Mouse (Mus musculus) midbrain, embryonic 16.5 days (tissue): ENCODE measurements around the gene Mmp11. TPM values are rescaled to one million over a fixed set of nuclear protein-coding genes. Genes with fewer than 3 reads are reported as not detected.

Source experiments
- ATAC-seq: fragments of 200-750 bp; cut with Nextera tagmentation; 2 replicates; pipeline ENCODE4 v1.8.0; 2017; ENCODE audit warnings: moderate TSS enrichment
- H3K27ac ChIP-seq: fragments of 300-500 bp; sonication (generic); 2 replicates; pipeline ENCODE4 v1.5.1; 2014; ENCODE audit warnings: mild to moderate bottlenecking, low read length, mixed read lengths
- H3K27me3 ChIP-seq: fragments of 300-500 bp; sonication (generic); 2 replicates; pipeline ENCODE4 v1.6.1; 2014; ENCODE audit warnings: low read depth, low read length, mixed read lengths; ENCODE audit not compliant: control insufficient read depth, insufficient read depth
- H3K36me3 ChIP-seq: fragments of 300-500 bp; sonication (generic); 2 replicates; pipeline ENCODE4 v1.6.1; 2014; ENCODE audit warnings: mild to moderate bottlenecking, low read length, moderate library complexity, mixed read lengths; ENCODE audit not compliant: control insufficient read depth, insufficient read depth
- H3K4me1 ChIP-seq: fragments of 300-500 bp; sonication (generic); 2 replicates; pipeline ENCODE4 v1.6.1; 2014; ENCODE audit warnings: mild to moderate bottlenecking, low read length, mixed read lengths; ENCODE audit not compliant: control insufficient read depth, insufficient read depth
- H3K4me2 ChIP-seq: fragments of 300-500 bp; sonication (generic); 2 replicates; pipeline ENCODE4 v1.6.1; 2014; ENCODE audit warnings: mild to moderate bottlenecking, low read length, mixed read lengths
- H3K4me3 ChIP-seq: fragments of 300-500 bp; sonication (generic); 2 replicates; pipeline ENCODE4 v1.5.1; 2014; ENCODE audit warnings: low read depth, mild to moderate bottlenecking, low read length, moderate library complexity, mixed read lengths
- H3K9ac ChIP-seq: fragments of 300-500 bp; sonication (generic); 2 replicates; pipeline ENCODE4 v1.6.1; 2014; ENCODE audit warnings: low read depth, low read length, mixed read lengths
- H3K9me3 ChIP-seq: fragments of 300-500 bp; sonication (generic); replicated peaks from 2 replicates; pipeline ENCODE4 v1.6.1; 2014; ENCODE audit warnings: mild to moderate bottlenecking, low read length, mixed read lengths; ENCODE audit not compliant: control insufficient read depth, poor library complexity, severe bottlenecking
- WGBS: fragments of 180-500 bp; shearing (Covaris S2); extraction: QIAGEN DNeasy Blood & Tissue Kit; methylation state at CpG from one replicate; pipeline ENCODE4 v1.1.7; 2014; 5-methylcytosine and 5-hydroxymethylcytosine counted together
- polyA plus RNA-seq: library from polyadenylated mRNA; unstranded; fragments of >200 nt; fragmentation: Nextera tagmentation; extraction: Ambion mirVana; gene quantifications from 2 replicates; pipeline ENCODE4 v1.2.1, GENCODE M21; 2015

Gene Mmp11
- polyA plus RNA-seq, result 13.3 and 14.6 TPM in 2 replicates

DNA sequence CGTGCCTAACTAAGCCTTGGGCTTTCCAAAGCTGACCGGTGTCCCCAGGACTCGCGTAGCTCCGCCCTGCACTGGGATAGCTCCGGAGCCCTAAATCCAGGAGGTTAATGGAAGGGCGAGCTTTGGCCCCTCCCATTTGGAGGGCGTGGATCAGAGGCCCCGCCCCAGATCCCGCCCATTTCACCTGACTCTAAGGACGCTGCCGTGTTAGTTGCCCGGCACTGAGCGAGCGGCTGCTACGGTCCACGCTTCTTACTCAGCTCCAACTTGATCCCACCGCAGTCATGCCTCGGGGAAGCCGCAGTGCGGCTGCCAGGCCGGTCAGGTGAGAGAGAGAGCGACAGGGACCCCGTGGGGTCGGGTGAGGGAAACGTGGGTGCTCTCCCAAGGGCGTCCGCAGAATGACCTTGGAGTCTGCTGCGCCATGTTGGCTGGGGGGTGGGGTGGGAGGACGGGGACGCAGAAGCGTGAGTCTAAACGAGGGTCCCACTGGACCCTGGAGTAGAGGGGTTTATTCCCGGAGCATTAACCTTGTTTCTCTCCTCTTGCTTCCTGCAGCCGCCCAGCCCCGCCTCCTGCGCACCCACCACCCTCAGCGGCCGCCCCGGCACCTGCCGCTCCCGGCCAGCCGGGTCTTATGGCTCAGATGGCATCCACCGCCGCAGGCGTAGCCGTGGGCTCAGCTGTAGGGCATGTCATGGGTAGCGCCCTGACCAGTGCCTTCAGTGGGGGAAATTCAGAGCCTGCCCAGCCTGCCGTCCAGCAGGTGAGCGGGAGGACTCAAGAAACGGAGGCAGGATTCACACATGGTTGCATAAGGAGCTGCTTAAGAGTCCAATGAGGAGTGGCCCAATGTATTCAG, at the start of gene Mmp11:
Gene Mmp11, minus strand, starts transcription at position 817 of the 862 bp plus-strand sequence.
- H3K4me3 ChIP-seq, result peak within 1 kb of the TSS; percentile 60
- H3K27ac ChIP-seq, result peak within 1 kb of the TSS; percentile 62; the same call in 1 of the 2 replicates
- H3K4me1 ChIP-seq, result peaks cover 26% of the 10 kb centered on the region
- peak within 1 kb of the TSS; percentile 91 for H3K4me2 ChIP-seq
- no peaks in the 10 kb centered on the region for H3K9me3 ChIP-seq
- under 1% methylated on average over 47 of the region's 51 CpGs for WGBS
- peaks cover 3% of the 10 kb centered on the region for H3K27me3 ChIP-seq
- H3K9ac ChIP-seq, result peak within 1 kb of the TSS; percentile 73
- no peaks in the 10 kb centered on the region for H3K36me3 ChIP-seq
- peak; percentile 73 for ATAC-seq

DNA sequence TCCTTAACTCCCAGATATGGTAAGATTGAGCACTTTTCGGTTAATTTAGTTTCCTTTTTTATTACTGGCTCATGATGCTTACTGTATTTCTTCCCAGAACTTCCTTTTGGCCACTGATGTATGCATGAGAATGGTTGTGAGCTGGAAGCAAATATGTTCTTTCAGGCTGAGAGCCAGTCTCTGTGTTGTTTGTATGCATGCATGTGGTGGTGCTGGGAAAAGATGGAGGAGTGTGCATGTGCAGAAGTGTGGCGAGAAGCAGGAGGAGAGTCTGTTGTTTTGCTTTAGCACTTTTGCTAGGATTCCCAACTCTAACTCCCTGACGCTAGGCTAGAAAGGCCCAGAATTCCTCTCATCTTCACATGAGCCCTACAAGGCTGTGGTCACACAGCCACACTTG, 43.1 kb upstream of the Mmp11 start:
- Histone ChIP-seq H3K4me2 (no peak overlapping the region), H3K27me3 (no peaks in the 10 kb centered on the region), H3K9ac (no peak overlapping the region), H3K36me3 (no peaks in the 10 kb centered on the region), H3K4me3 (no peak overlapping the region), H3K27ac (no peak overlapping the region), H3K4me1 (no peaks in the 10 kb centered on the region), H3K9me3 (no peaks in the 10 kb centered on the region)
- ATAC-seq, result no peak
- 91% methylated on average over 3 of the region's 3 CpGs for WGBS

GRCm38 (mm10) chr10:75978835-75979157, 42.5 kb upstream of the Mmp11 start:
- H3K4me2 ChIP-seq, result no peak overlapping the region
- H3K9me3 ChIP-seq, result no peaks in the 10 kb centered on the region
- H3K27me3 ChIP-seq, result no peaks in the 10 kb centered on the region
- H3K4me3 ChIP-seq, result no peak overlapping the region
- no peaks in the 10 kb centered on the region for H3K36me3 ChIP-seq
- H3K9ac ChIP-seq, result no peak overlapping the region
- no peak for ATAC-seq
- no peaks in the 10 kb centered on the region for H3K4me1 ChIP-seq
- 76% methylated on average over 5 of the region's 5 CpGs for WGBS
- no peak overlapping the region for H3K27ac ChIP-seq

GRCm38 (mm10) chr10:75978119-75978834, 42.0 kb upstream of the Mmp11 start:
- no peak overlapping the region for H3K4me3 ChIP-seq
- no peak overlapping the region for H3K4me2 ChIP-seq
- ATAC-seq, result no peak
- H3K27me3 ChIP-seq, result no peaks in the 10 kb centered on the region
- H3K9ac ChIP-seq, result no peak overlapping the region
- 39% methylated on average over 10 of the region's 10 CpGs for WGBS
- H3K27ac ChIP-seq, result no peak overlapping the region
- no peaks in the 10 kb centered on the region for H3K4me1 ChIP-seq
- H3K9me3 ChIP-seq, result no peaks in the 10 kb centered on the region
- no peaks in the 10 kb centered on the region for H3K36me3 ChIP-seq

DNA sequence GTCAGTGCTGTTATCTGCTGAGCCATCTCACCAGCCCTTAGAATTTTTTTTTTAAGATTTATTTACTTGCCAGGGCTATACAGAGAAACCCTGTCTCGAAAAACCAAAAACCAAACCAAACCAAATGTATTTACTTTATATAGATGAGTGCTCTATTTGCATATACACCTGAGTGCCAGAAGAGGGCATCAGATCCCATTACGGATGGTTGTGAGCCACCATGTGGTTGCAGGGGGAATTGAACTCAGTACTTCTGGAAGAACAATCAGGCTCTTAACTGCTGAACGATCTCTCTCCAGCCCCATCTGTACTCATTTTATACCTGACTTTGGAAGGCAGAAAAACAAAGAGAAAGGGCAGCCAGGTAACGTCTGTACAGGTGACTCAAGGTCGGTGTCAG, 38.9 kb upstream of the Mmp11 start:
- Histone ChIP-seq H3K9me3 (no peaks in the 10 kb centered on the region), H3K4me3 (no peak overlapping the region), H3K36me3 (no peaks in the 10 kb centered on the region), H3K27me3 (no peaks in the 10 kb centered on the region), H3K27ac (no peak overlapping the region), H3K9ac (no peak overlapping the region), H3K4me2 (no peak overlapping the region), H3K4me1 (no peaks in the 10 kb centered on the region)
- no peak for ATAC-seq
- WGBS, result 82% methylated on average over 5 of the region's 5 CpGs

DNA sequence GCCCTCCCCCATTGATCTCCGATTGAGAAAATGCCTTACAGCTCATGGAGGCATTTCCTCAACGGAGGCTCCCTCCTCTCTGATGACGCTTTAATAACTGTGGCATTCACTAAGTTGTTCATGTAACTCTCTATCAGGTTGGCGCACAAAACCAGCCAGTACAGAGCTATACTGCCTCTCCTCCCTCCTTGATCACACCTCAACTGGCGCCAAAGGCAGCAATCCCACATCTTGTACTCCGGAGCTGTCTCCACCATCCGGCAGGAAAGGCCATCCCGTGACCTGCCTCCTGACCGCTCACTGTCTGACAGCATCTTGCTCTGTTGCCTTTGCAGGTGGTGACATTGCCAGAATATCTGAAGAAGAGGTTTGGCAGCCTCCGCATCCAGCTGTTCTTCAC, 37.5 kb upstream of the Mmp11 start:
- Histone ChIP-seq H3K4me3 (no peak overlapping the region), H3K9ac (no peak overlapping the region), H3K9me3 (no peaks in the 10 kb centered on the region), H3K4me1 (no peaks in the 10 kb centered on the region), H3K27ac (no peak overlapping the region), H3K27me3 (no peaks in the 10 kb centered on the region), H3K36me3 (no peaks in the 10 kb centered on the region), H3K4me2 (no peak overlapping the region)
- 92% methylated on average over 10 of the region's 10 CpGs for WGBS
- no peak for ATAC-seq

GRCm38 (mm10) chr10:75954381-75954811, 18.1 kb upstream of the Mmp11 start, which contains the start of gene Gm5134:
TSS of gene Gm5134 (plus strand) at chr10:75954514.
- H3K9ac ChIP-seq, result no peak within 1 kb of the TSS
- H3K27me3 ChIP-seq, result peaks cover 7% of the 10 kb centered on the region
- WGBS, result 32% methylated on average over 20 of the region's 20 CpGs
- H3K9me3 ChIP-seq, result no peaks in the 10 kb centered on the region
- peaks cover 10% of the 10 kb centered on the region for H3K4me1 ChIP-seq
- peak within 1 kb of the TSS; percentile 36 for H3K4me2 ChIP-seq
- H3K27ac ChIP-seq, result no peak within 1 kb of the TSS
- no peak for ATAC-seq
- H3K4me3 ChIP-seq, result peak within 1 kb of the TSS; percentile 15; the same call in 1 of the 2 replicates
- H3K36me3 ChIP-seq, result no peaks in the 10 kb centered on the region

- Histone ChIP-seq H3K9ac (peak overlapping the region; percentile 62; the same call in 1 of the 2 replicates), H3K4me3 (peak overlapping the region; percentile 41), H3K27ac (no peak overlapping the region), H3K36me3 (no peaks in the 10 kb centered on the region), H3K4me2 (peak overlapping the region; percentile 79), H3K4me1 (peaks cover 10% of the 10 kb centered on the region), H3K27me3 (peaks cover 7% of the 10 kb centered on the region), H3K9me3 (no peaks in the 10 kb centered on the region)
- 3% methylated on average over 13 of the region's 13 CpGs for WGBS
- ATAC-seq, result peak; percentile 30; the same call in 1 of the 2 replicates
These were observed 15.2 kb upstream of the Mmp11 start for GRCm38 (mm10) chr10:75951424-75952050.
